Mouse (Mus musculus) spleen, adult 2 months (tissue): Measurements from ENCODE around the gene Olfr115.

Experiments
- CTCF ChIP-seq: fragments of 200-500 bp; IDR thresholded peaks from 2 replicates; pipeline ENCODE4 v1.5.1; 2011; ENCODE audit warnings: mild to moderate bottlenecking, inconsistent platforms; ENCODE audit not compliant: insufficient read depth, insufficient read length, insufficient replicate concordance; ENCODE audit errors: extremely low read depth
- POLR2A ChIP-seq: fragments of 200-500 bp; IDR thresholded peaks from 2 replicates; pipeline ENCODE4 v1.6.1; 2011; ENCODE audit warnings: low read depth, low read length, inconsistent platforms

GRCm38 (mm10) chr17:37577563-37577962 is 49.3 kb downstream of the Olfr115 start, which contains the start of gene Olfr113:
- TF ChIP-seq CTCF (no peak), POLR2A (no peak)
